Mouse (Mus musculus) intestine, postnatal 0 days (tissue): ENCODE measurements around the gene P2rx6. TPM values are rescaled to one million over a fixed set of nuclear protein-coding genes. Genes with fewer than 3 reads are reported as not detected.
"Not testable (repeated sequence)": the region's sequence is repeated elsewhere in the genome, so short reads cannot be mapped to it uniquely, and the experiment has no call there.

Experiments
- ATAC-seq: fragments of 200-750 bp; cut with Nextera tagmentation; 2 replicates; pipeline ENCODE4 v1.8.0; 2017; ENCODE audit warnings: mild to moderate bottlenecking, moderate TSS enrichment, moderate library complexity
- H3K27ac ChIP-seq: fragments of 300-500 bp; sonication (generic); 2 replicates; pipeline ENCODE4 v1.5.1; 2014; ENCODE audit warnings: mild to moderate bottlenecking, low read depth, low read length, moderate library complexity
- H3K27me3 ChIP-seq: fragments of 300-500 bp; sonication (generic); replicated peaks from 2 replicates; pipeline ENCODE4 v1.6.1; 2014; ENCODE audit warnings: low read length, mixed read lengths; ENCODE audit not compliant: control insufficient read depth, insufficient read depth
- H3K36me3 ChIP-seq: fragments of 300-500 bp; sonication (generic); 2 replicates; pipeline ENCODE4 v1.6.1; 2014; ENCODE audit warnings: mild to moderate bottlenecking, moderate library complexity; ENCODE audit not compliant: control insufficient read depth, insufficient read depth
- H3K4me1 ChIP-seq: fragments of 300-500 bp; sonication (generic); replicated peaks from 2 replicates; pipeline ENCODE4 v1.6.1; 2014; ENCODE audit warnings: antibody characterized with exemption, low read length, mixed read lengths; ENCODE audit not compliant: control insufficient read depth, insufficient read depth
- H3K4me2 ChIP-seq: fragments of 300-500 bp; sonication (generic); replicated peaks from 2 replicates; pipeline ENCODE4 v1.6.1; 2014; ENCODE audit warnings: low read depth, mild to moderate bottlenecking, moderate library complexity
- H3K4me3 ChIP-seq: fragments of 300-500 bp; sonication (generic); 2 replicates; pipeline ENCODE4 v1.5.1; 2014; ENCODE audit warnings: low read depth, low read length
- H3K9ac ChIP-seq: fragments of 300-500 bp; sonication (generic); 2 replicates; pipeline ENCODE4 v1.6.1; 2014; ENCODE audit warnings: mild to moderate bottlenecking, low read depth, low read length
- H3K9me3 ChIP-seq: fragments of 300-500 bp; sonication (generic); 2 replicates; pipeline ENCODE4 v1.6.1; 2016; ENCODE audit warnings: mixed run types; ENCODE audit not compliant: control insufficient read depth
- CTCF ChIP-seq: sonication (generic); IDR thresholded peaks from 2 replicates; pipeline ENCODE4 v1.5.1; 2016; ENCODE audit warnings: low read depth, mild to moderate bottlenecking, control low read depth, antibody characterized with exemption, moderate library complexity
- WGBS: fragments of 180-500 bp; shearing (Covaris S2); extraction: QIAGEN DNeasy Blood & Tissue Kit; methylation state at CpG from one replicate; pipeline ENCODE4 v1.1.7; 2014; 5-methylcytosine and 5-hydroxymethylcytosine counted together
- polyA plus RNA-seq: library from polyadenylated mRNA; unstranded; fragments of >200 nt; fragmentation: Nextera tagmentation; extraction: Ambion mirVana; gene quantifications from 2 replicates; pipeline ENCODE4 v1.2.1, GENCODE M21; 2015

The P2rx6 gene
- polyA plus RNA-seq, 1 experiment from 2014 or later = 0.73 TPM

DNA sequence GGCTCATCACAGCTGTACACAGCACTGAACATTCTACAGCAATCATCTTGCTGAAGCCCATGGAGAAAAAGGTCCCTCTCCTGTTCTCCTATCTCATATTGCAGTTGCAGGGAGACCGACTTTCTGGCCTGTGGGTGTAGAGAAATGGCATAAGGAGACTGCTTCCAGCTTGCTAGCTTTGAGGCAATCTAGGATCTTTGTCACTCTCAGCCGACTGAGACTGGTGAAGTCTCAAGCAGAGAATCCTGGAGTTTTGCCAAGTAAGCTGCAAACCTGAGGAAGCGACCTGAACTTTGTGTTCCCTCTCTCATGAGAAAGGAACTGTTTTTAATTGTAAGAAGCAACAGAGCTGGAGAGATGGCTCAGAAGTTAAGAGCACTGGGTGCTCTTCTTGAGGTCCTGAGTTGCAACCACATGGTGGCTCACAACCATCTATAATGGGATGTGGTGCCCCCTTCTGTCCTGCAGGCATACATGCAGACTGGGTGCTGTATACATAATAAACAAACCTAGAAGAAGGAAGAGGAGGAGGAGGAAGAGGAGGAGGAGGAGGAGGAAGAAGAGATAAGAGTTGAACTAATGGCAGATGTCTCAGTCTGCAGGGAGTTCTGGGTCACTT, 39.4 kb downstream of the P2rx6 start:
- H3K9me3 ChIP-seq = no peaks in the 10 kb centered on the region
- H3K27me3 ChIP-seq = no peaks in the 10 kb centered on the region
- no peak for ATAC-seq
- 44% methylated on average over 3 of the region's 3 CpGs for WGBS
- H3K9ac ChIP-seq = no peak overlapping the region
- H3K4me2 ChIP-seq = no peak overlapping the region
- H3K4me3 ChIP-seq = no peak overlapping the region
- no peaks in the 10 kb centered on the region for H3K4me1 ChIP-seq
- no peaks in the 10 kb centered on the region for H3K36me3 ChIP-seq
- TF ChIP-seq CTCF = peak; percentile 64
- no peak overlapping the region for H3K27ac ChIP-seq

DNA sequence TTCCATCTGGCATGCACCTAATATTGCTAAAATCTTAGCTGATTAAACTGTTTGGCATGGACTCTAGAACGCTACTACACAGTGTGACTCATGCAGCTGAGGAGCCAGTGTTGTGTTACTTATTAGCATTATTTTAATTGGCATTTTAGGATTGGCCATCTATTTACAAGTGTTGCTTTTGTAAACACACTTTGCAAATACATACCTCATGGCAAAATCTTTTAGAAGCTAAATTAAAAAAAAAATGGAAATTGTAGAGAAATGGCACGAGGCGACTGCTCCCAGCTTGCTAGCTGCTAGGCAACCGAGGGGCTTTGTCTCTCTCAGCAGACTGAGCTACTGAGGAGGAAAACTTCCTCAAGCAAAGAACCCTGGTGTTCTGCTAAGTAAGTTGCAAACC, 43.3 kb downstream of the P2rx6 start:
- H3K4me2 ChIP-seq = no peak overlapping the region
- H3K4me3 ChIP-seq = no peak overlapping the region
- no peaks in the 10 kb centered on the region for H3K27me3 ChIP-seq
- no peak for ATAC-seq
- H3K9me3 ChIP-seq = no peaks in the 10 kb centered on the region
- TF ChIP-seq CTCF = no peak
- H3K27ac ChIP-seq = no peak overlapping the region
- no peaks in the 10 kb centered on the region for H3K4me1 ChIP-seq
- no peaks in the 10 kb centered on the region for H3K36me3 ChIP-seq
- H3K9ac ChIP-seq = no peak overlapping the region
- 55% methylated on average over 4 of the region's 4 CpGs for whole genome bisulfite sequencing

DNA sequence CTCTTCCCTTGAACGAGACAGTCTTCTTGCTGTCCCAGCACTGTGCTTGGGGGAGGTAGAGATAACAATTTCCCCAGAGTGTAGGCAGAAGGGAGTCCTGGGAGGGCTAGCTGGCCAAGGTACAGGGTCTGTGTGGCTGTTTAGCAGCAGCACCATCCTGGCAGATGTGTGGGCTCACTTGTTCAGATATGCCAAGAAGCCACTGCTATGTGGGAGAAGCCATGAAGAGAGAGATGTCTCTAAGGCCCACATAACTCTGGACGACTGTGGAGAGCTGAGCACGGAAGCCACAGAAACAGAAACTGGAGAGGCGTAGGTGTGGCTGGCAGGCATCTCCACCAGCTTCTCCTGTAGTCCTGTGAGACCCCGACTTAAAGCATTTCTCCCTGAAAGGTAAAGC, 44.0 kb downstream of the P2rx6 start:
- Histone ChIP-seq H3K27ac (no peak overlapping the region), H3K9me3 (no peaks in the 10 kb centered on the region), H3K4me3 (no peak overlapping the region), H3K27me3 (no peaks in the 10 kb centered on the region), H3K4me1 (no peaks in the 10 kb centered on the region), H3K36me3 (no peaks in the 10 kb centered on the region), H3K9ac (no peak overlapping the region), H3K4me2 (no peak overlapping the region)
- no peak for TF ChIP-seq CTCF
- no peak for ATAC-seq
- WGBS = 75% methylated on average over 5 of the region's 5 CpGs

DNA sequence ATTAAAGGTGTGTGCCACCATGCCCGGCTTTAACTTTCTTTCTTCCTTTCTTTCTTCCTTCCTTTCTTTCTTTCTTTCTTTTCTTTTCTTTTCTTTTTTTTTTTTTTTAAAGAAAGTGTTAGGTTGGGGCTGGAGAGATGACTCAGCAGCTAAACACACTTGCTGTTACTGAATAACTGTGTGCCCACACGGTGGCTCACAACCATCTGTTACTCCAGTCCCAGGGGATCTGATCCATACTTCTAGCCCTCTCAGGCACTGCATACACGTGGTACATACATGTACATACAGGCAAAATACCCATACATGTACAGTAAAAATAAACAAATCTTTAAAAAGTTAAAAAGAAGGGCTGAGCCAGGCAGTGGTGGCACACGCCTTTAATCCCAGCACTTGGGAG, 49.7 kb downstream of the P2rx6 start:
- no peaks in the 10 kb centered on the region for H3K36me3 ChIP-seq
- ATAC-seq = no peak
- H3K9ac ChIP-seq = no peak overlapping the region
- no peaks in the 10 kb centered on the region for H3K27me3 ChIP-seq
- H3K9me3 ChIP-seq = no peaks in the 10 kb centered on the region
- H3K27ac ChIP-seq = no peak overlapping the region
- no peak for TF ChIP-seq CTCF
- no peak overlapping the region for H3K4me3 ChIP-seq
- no peak overlapping the region for H3K4me2 ChIP-seq
- H3K4me1 ChIP-seq = no peaks in the 10 kb centered on the region
- 53% methylated on average over 4 of the region's 4 CpGs for WGBS

DNA sequence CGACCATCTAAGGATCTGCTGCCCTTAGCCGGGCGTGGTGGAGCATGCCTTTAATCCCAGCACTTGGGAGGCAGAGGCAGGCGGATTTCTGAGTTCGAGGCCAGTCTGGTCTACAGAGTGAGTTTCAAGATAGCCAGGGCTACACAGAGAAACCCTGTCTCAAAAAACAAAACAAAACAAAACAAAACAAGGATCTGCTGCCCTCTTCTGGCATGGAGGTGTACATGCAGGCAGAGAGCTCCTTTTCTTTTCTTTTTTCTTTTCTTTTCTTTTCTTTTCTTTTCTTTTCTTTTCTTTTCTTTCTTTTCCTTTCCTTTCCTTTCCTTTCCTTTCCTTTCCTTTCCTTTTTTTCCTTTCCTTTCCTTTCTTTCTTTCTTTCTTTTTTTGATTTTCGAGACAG, 53.1 kb downstream of the P2rx6 start:
- H3K4me1 ChIP-seq, H3K9ac ChIP-seq, H3K27ac ChIP-seq, H3K9me3 ChIP-seq, H3K27me3 ChIP-seq, H3K4me3 ChIP-seq, H3K4me2 ChIP-seq, ATAC-seq, H3K36me3 ChIP-seq: not testable (repeated sequence)
- WGBS = 94% methylated on average over 6 of the region's 6 CpGs
- peak; percentile 69 for TF ChIP-seq CTCF

DNA sequence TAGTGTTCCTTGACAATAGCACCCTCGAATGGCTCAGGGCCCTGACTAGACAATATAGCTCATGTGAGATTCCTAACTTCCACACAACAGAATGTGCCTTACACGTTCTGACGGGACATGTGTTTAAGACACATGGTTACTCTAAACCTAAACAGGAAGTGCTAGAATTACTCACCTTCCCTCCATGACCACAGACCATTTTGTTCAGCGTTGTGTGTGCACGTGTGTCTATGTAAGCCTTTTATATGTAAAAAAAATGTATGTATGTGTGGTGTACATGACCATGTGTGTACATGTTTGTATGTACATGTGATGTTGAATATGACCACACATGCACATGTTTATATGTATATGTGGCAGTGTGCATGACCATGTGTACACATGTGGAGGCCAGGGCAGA, 54.5 kb downstream of the P2rx6 start:
- H3K4me3 ChIP-seq = no peak overlapping the region
- no peak for TF ChIP-seq CTCF
- WGBS = 83% methylated on average over 5 of the region's 5 CpGs
- no peak overlapping the region for H3K4me2 ChIP-seq
- no peak overlapping the region for H3K27ac ChIP-seq
- H3K9ac ChIP-seq = no peak overlapping the region
- H3K36me3 ChIP-seq = no peaks in the 10 kb centered on the region
- no peaks in the 10 kb centered on the region for H3K27me3 ChIP-seq
- no peak for ATAC-seq
- H3K4me1 ChIP-seq = peaks cover 2% of the 10 kb centered on the region; the same call in 1 of the 2 replicates
- no peaks in the 10 kb centered on the region for H3K9me3 ChIP-seq
